Mouse (Mus musculus) lung, embryonic 16.5 days (tissue): ENCODE measurements at regions not wholly inside any gene's neighbourhood (a gene's known extent, or its start where the extent isn't known, plus 50 kb on each side); places are given as distances from the start of the nearest gene placed in this dataset.

Experiments
- ATAC-seq: fragments of 200-750 bp; cut with Nextera tagmentation; 2 replicates; pipeline ENCODE4 v1.8.0; 2017; ENCODE audit warnings: low read depth, mild to moderate bottlenecking, moderate library complexity
- H3K27ac ChIP-seq: fragments of 300-500 bp; sonication (generic); 2 replicates; pipeline ENCODE4 v1.5.1; 2014; ENCODE audit warnings: mild to moderate bottlenecking, control low read depth, low read length
- H3K27me3 ChIP-seq: fragments of 300-500 bp; sonication (generic); 2 replicates; pipeline ENCODE4 v1.6.1; 2014; ENCODE audit warnings: low read depth, low read length, mixed read lengths; ENCODE audit not compliant: control insufficient read depth, insufficient read depth
- H3K36me3 ChIP-seq: fragments of 300-500 bp; sonication (generic); 2 replicates; pipeline ENCODE4 v1.6.1; 2014; ENCODE audit warnings: low read length; ENCODE audit not compliant: control insufficient read depth, insufficient read depth
- H3K4me1 ChIP-seq: fragments of 300-500 bp; sonication (generic); replicated peaks from 2 replicates; pipeline ENCODE4 v1.6.1; 2014; ENCODE audit warnings: low read length, mixed read lengths; ENCODE audit not compliant: control insufficient read depth, insufficient read depth
- H3K4me2 ChIP-seq: fragments of 300-500 bp; sonication (generic); 2 replicates; pipeline ENCODE4 v1.6.1; 2014; ENCODE audit warnings: low read depth, low read length, control low read depth
- H3K4me3 ChIP-seq: fragments of 300-500 bp; sonication (generic); 2 replicates; pipeline ENCODE4 v1.5.1; 2014; ENCODE audit warnings: mild to moderate bottlenecking, low read length, control low read depth
- H3K9ac ChIP-seq: fragments of 300-500 bp; sonication (generic); 2 replicates; pipeline ENCODE4 v1.6.1; 2014; ENCODE audit warnings: low read length, control low read depth
- H3K9me3 ChIP-seq: fragments of 300-500 bp; sonication (generic); 2 replicates; pipeline ENCODE4 v1.6.1; 2016; ENCODE audit warnings: low read length; ENCODE audit not compliant: control insufficient read depth
- WGBS: fragments of 180-500 bp; shearing (Covaris S2); extraction: QIAGEN DNeasy Blood & Tissue Kit; methylation state at CpG from one replicate; pipeline ENCODE4 v1.1.7; 2014; 5-methylcytosine and 5-hydroxymethylcytosine counted together

DNA sequence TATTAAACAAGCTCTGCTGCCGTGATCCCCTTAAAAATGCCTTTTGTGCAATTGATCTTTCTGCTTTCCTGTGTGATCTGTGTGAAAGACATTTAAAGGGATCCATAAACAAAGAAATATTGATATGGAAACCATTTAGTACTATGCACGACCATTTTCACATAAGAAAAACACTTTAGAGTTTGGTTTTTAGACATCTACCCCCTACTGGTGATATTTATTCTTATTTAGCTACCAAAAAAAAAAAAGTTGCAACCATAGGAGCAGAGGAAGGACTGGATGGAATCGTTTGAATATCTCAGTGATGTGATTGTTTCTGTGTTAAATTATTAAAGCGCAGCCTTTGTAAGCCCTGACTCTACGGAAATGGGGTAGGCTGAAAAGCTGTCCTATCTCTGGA, 101.4 kb upstream of the Tbca start:
- H3K36me3 ChIP-seq: no peaks in the 10 kb centered on the region
- H3K4me1 ChIP-seq: no peaks in the 10 kb centered on the region
- WGBS: 68% methylated on average over 5 of the region's 5 CpGs
- H3K4me3 ChIP-seq: no peak overlapping the region
- H3K27me3 ChIP-seq: no peaks in the 10 kb centered on the region
- H3K27ac ChIP-seq: no peak overlapping the region
- no peak for ATAC-seq
- H3K9ac ChIP-seq: no peak overlapping the region
- no peak overlapping the region for H3K4me2 ChIP-seq
- no peaks in the 10 kb centered on the region for H3K9me3 ChIP-seq

DNA sequence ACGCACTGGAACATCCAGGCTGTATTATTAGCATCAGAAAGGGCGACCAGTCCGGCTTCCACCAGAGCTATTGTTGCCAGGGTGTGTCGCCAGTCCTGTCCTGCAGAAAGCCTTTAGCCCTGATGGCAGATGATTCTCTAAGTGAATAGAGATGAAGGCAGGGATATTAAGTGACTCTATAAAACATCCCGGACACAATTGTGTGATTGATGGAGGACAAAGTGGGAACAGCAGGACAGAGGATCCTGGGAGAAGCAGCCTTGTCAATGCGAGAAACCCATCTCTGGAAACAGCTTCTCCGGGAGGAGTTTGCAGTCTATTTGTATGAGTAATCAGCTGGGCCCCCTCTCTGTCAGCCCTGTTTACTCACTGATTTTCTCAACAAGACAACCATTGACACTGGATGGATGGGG, 82.1 kb upstream of the Tbca start:
- Histone ChIP-seq H3K9ac (no peak overlapping the region), H3K4me2 (no peak overlapping the region), H3K36me3 (no peaks in the 10 kb centered on the region), H3K27ac (no peak overlapping the region), H3K4me1 (peaks cover 14% of the 10 kb centered on the region), H3K4me3 (no peak overlapping the region), H3K9me3 (0 out of 2 replicates have a peak, but pooled peaks cover 2% of the 10 kb centered on the region), H3K27me3 (peaks cover 89% of the 10 kb centered on the region)
- WGBS: 1% methylated on average over 7 of the region's 7 CpGs
- ATAC-seq: no peak

DNA sequence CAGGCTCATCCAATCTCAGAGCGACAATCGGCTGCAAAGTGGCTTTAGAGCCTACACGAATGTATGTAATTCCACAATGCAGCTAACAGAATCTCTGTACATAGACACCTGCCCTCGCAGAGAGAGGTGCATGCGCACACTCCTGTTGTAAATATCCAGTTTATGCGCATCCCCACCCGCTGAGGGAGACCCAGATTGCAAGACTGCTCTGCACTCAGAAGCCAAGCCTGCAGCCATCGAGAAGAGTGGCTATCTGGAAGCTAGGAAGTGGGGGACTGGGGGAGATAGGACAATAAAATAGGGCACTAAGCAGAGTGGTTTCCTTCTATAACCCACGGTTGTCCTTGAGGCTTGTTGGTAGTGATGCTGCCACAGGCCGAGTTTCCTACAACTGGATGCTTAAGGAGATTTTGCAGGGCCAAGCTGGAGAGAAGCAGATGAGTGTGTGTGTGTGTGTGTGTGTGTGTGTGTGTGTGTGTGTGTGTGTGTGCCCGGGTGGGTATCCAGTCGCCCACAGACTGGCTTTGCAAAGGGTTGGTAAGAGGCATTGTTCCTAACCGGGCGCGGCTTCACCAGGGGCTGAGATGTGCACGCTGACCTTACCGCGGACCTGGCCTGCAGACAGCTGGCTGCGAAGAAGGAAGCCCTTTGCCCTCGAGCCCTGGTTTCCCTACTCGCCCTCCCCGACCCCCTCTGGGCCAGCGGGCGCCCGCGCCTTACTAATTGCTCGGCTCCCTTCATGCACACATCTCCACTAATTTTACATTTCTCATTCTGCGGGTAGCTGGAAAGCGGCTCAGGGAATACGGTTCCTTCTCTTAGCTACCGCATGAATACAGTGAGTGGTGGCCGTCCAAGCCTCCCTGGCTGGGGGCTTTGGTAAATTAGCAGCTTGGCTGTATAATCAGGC, 81.1 kb upstream of the Tbca start:
- Histone ChIP-seq H3K9me3 (0 out of 2 replicates have a peak, but pooled peaks cover 2% of the 10 kb centered on the region), H3K4me3 (no peak overlapping the region), H3K9ac (no peak overlapping the region), H3K4me2 (no peak overlapping the region), H3K27me3 (peaks cover 89% of the 10 kb centered on the region), H3K4me1 (peaks cover 12% of the 10 kb centered on the region), H3K36me3 (no peaks in the 10 kb centered on the region), H3K27ac (no peak overlapping the region)
- WGBS: 4% methylated on average over 32 of the region's 32 CpGs
- ATAC-seq: no peak

DNA sequence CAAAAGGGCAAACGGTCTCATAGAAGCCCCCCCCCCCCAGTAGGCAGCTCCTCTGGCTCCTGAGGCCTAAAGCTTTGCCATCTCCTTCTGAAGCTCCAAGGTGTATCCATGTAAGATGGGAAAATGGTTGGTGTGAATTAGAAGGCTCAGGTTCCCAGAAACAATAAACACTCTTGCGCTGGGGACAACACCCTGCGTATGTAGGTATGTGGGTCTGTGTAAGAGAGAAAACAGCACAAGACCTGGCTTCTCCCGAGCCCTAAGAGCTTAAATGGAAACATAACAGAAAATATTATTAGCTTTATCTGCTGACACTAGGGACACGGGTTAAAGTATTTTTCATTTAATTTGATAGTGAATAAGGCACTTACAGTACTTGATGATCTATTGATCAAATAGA, 79.9 kb upstream of the Tbca start:
- Histone ChIP-seq H3K9ac (no peak overlapping the region), H3K27me3 (peaks cover 88% of the 10 kb centered on the region), H3K9me3 (0 out of 2 replicates have a peak, but pooled peaks cover 2% of the 10 kb centered on the region), H3K36me3 (no peaks in the 10 kb centered on the region), H3K4me2 (no peak overlapping the region), H3K27ac (no peak overlapping the region), H3K4me1 (peaks cover 7% of the 10 kb centered on the region; the same call in 1 of the 2 replicates), H3K4me3 (no peak overlapping the region)
- 12% methylated on average over 5 of the region's 5 CpGs for WGBS
- no peak for ATAC-seq

DNA sequence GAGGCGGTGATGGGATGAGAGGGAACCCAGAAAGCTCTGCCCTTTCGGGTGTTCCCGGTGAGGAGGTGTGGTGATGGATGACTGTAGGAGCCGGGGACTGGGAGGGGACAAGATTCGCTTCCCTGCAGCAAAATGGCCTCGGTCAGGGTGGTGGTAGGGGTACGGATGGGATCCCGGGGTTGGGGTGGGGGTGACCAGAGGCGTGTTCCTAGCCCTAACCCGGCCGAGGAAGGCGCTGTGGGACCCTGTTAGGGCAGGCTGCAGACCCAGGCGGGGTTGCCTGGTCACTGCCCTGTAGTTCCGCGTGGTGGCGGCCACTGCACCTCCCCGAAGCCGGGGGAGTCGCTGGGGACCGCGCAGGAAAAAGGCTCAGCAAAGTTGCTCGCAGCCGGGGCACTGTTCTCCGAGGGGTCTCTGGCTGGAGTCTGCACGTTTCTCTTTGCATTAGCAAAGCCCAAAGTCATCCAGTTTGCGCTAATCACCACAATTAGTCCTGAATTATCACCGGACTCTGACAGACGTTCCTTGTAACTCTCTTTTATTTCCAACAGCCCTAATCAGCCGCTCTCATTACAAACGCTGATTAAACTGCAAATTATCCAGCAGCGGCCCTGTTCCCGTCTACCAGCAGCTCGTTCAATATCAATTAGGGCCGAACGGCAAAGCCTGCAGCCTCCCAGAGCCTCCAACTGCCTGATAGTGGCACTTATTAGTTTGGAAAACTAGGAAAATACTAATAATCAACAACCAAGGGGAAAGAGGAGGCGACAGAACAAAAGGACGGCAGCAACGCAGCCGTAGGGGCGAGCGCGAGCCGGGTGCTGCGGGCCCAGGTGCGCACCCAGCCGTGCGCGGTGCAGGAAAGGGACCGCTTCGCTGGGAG, 78.8 kb upstream of the Tbca start:
- WGBS: under 1% methylated on average over 47 of the region's 50 CpGs
- no peaks in the 10 kb centered on the region for H3K36me3 ChIP-seq
- peak overlapping the region; percentile 47 for H3K4me2 ChIP-seq
- H3K4me1 ChIP-seq: peaks cover 7% of the 10 kb centered on the region; the same call in 1 of the 2 replicates
- H3K9me3 ChIP-seq: 0 out of 2 replicates have a peak, but pooled peaks cover 2% of the 10 kb centered on the region
- ATAC-seq: peak; percentile 56; the same call in 1 of the 2 replicates
- H3K4me3 ChIP-seq: peak overlapping the region; percentile 33
- no peak overlapping the region for H3K27ac ChIP-seq
- peaks cover 80% of the 10 kb centered on the region for H3K27me3 ChIP-seq
- H3K9ac ChIP-seq: no peak overlapping the region; the same call in 1 of the 2 replicates

DNA sequence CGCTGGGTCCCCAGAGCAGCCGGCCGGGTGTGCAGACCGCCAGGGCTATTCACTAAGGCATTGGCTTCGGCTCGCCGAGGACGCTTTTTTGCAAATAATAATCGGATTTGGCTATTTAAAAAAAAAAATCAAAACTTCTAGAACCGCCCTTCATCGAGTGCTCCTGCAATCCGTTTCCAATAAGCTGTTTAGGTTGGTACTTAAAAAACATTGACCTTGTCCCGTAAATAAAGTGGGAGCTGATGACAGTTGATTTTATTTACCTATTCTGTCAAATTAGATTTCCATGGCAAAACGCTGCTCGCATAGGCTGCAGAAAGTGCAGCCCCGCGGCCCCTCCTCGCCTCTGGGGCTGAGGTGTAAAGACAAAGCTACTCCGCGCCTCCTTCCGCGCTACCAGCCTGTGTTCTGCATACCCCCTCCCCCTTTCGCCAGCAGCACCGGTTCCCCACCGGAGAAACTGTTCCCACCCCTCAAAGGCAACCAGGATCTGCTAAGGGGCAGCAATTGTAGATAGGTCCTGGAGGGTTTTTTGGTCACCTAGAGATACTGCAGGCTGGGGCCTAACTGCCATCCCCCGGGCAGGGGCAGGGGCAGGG, 78.0 kb upstream of the Tbca start:
- Histone ChIP-seq H3K27ac (no peak overlapping the region), H3K27me3 (peaks cover 73% of the 10 kb centered on the region), H3K36me3 (no peaks in the 10 kb centered on the region), H3K4me1 (peaks cover 7% of the 10 kb centered on the region; the same call in 1 of the 2 replicates), H3K9me3 (0 out of 2 replicates have a peak, but pooled peaks cover 2% of the 10 kb centered on the region), H3K4me2 (peak overlapping the region; percentile 47), H3K9ac (no peak overlapping the region), H3K4me3 (peak overlapping the region; percentile 33)
- ATAC-seq: no peak
- WGBS: 2% methylated on average over 25 of the region's 26 CpGs

DNA sequence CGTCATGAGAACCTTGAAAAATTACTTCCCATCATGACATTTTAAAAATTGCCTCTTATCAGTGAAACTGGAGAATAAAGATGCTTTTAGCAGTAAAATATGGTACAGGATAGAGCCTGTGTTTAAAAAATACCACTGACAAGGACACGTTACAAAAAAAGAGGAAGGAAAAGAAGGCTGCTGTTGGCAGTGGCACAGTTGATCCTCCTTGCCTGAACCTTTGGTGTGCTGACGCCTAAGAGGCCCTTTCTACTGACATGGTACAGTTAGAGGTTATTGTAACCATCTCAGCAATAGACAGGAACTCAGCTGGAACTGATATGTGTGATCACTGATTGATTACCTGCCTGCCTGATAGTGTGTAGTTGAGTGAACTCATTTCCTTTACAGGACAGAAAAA, 75.3 kb upstream of the Tbca start:
- peaks cover 50% of the 10 kb centered on the region for H3K27me3 ChIP-seq
- 0 out of 2 replicates have a peak, but pooled peaks cover 2% of the 10 kb centered on the region for H3K9me3 ChIP-seq
- 44% methylated on average over 3 of the region's 3 CpGs for WGBS
- H3K4me2 ChIP-seq: no peak overlapping the region
- H3K4me1 ChIP-seq: peaks cover 7% of the 10 kb centered on the region; the same call in 1 of the 2 replicates
- ATAC-seq: no peak
- no peak overlapping the region for H3K4me3 ChIP-seq
- no peak overlapping the region for H3K9ac ChIP-seq
- no peak overlapping the region for H3K27ac ChIP-seq
- H3K36me3 ChIP-seq: no peaks in the 10 kb centered on the region

DNA sequence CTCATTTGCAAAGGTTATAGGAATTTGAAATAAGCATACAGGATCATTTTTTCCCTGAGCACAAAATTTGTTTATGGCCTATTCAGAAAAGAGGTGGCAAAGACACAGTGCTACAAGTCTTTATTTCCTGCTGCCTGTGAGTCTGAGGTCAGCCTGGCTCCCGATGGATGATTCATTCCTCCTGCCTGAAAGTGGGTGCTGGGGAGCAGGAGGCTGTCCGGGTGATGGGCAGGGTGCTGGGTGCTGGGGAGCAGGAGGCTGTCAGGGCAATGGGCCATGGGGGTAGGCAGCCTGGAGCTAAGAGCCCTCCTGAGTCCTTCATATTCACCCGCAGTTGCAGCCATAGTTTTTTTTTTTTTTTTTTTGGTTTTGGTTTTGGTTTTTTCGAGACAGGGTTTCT, 67.1 kb upstream of the Tbca start:
- Histone ChIP-seq H3K9ac (no peak overlapping the region), H3K9me3 (no peaks in the 10 kb centered on the region), H3K4me2 (no peak overlapping the region), H3K36me3 (no peaks in the 10 kb centered on the region), H3K27me3 (no peaks in the 10 kb centered on the region), H3K27ac (no peak overlapping the region), H3K4me1 (no peaks in the 10 kb centered on the region), H3K4me3 (no peak overlapping the region)
- ATAC-seq: no peak
- WGBS: 60% methylated on average over 4 of the region's 4 CpGs
